Mouse (Mus musculus) CH12.LX (cell line): ENCODE data around the gene Sesn2. TPM values are rescaled to one million over a fixed set of nuclear protein-coding genes. Genes with fewer than 3 reads are reported as not detected.

ENCODE experiments used
- DNase-seq: peaks from one replicate; pipeline ENCODE4 v3.0.0-alpha.2; 2013; ENCODE audit errors: extremely low read depth
- H3K27ac ChIP-seq: 2 replicates; pipeline ENCODE4 v1.5.1; 2012; ENCODE audit warnings: low read depth, mild to moderate bottlenecking, control low read depth, moderate library complexity; ENCODE audit not compliant: insufficient read depth
- H3K27me3 ChIP-seq: replicated peaks from 2 replicates; pipeline ENCODE3; 2012; ENCODE audit warnings: inconsistent platforms
- H3K36me3 ChIP-seq, 2 experiments: replicated peaks in 1 of 2; 2 replicates each; pipeline versions ENCODE3 to v1.6.1; 2012; ENCODE audit warnings: inconsistent platforms in 1 of 2, low read length in 1 of 2, mild to moderate bottlenecking in 1 of 2, mixed read lengths in 1 of 2, moderate library complexity in 1 of 2; ENCODE audit not compliant: control insufficient read depth in 1 of 2, insufficient read depth in 1 of 2
- H3K4me1 ChIP-seq, 2 experiments: 2 replicates each; pipeline ENCODE4 v1.6.1; 2012; ENCODE audit warnings: inconsistent platforms in 1 of 2, moderate library complexity in 1 of 2; ENCODE audit not compliant: insufficient read depth in 2 of 2, control insufficient read depth in 1 of 2
- H3K4me2 ChIP-seq: 2 replicates; pipeline ENCODE4 v1.6.1; 2012; ENCODE audit warnings: low read depth, mild to moderate bottlenecking, control low read depth; ENCODE audit not compliant: poor library complexity, insufficient read depth, severe bottlenecking
- H3K4me3 ChIP-seq, 3 experiments: fragments of 150-350 bp in 1 of 3; sonication (generic) in 1 of 3; replicated peaks in 1 of 3; 2 replicates each; pipeline versions ENCODE3 to v1.5.1; 2011 to 2012; ENCODE audit warnings: low read depth in 2 of 3, low read length in 2 of 3, mild to moderate bottlenecking in 2 of 3, moderate library complexity in 2 of 3, control low read depth in 1 of 3, improper control_type of control experiment in 1 of 3, inconsistent platforms in 1 of 3, mixed read lengths in 1 of 3; ENCODE audit not compliant: poor library complexity in 1 of 3
- H3K79me2 ChIP-seq: replicated peaks from 2 replicates; pipeline ENCODE4 v1.6.1; 2012; ENCODE audit warnings: mild to moderate bottlenecking, moderate library complexity; ENCODE audit not compliant: control insufficient read depth, poor library complexity, insufficient read depth, severe bottlenecking; ENCODE audit errors: extremely low read depth
- H3K9ac ChIP-seq: 2 replicates; pipeline ENCODE4 v1.6.1; 2012; ENCODE audit warnings: low read depth, mild to moderate bottlenecking, control low read depth, moderate library complexity; ENCODE audit not compliant: insufficient read depth
- H3K9me3 ChIP-seq: replicated peaks from 2 replicates; pipeline ENCODE3; 2012; ENCODE audit warnings: low read length, inconsistent platforms, mixed read lengths
- E2F4 ChIP-seq: IDR thresholded peaks from 2 replicates; pipeline ENCODE4 v1.6.1; 2011; ENCODE audit warnings: low read depth, low read length, improper control_type of control experiment; ENCODE audit not compliant: insufficient replicate concordance
- EP300 ChIP-seq: IDR thresholded peaks from 2 replicates; pipeline ENCODE4 v1.6.1; 2011; ENCODE audit warnings: low read length, improper control_type of control experiment
- GABPA ChIP-seq: IDR thresholded peaks from 2 replicates; pipeline ENCODE4 v1.6.1; 2012; ENCODE audit warnings: low read depth, low read length, improper control_type of control experiment, inconsistent platforms; ENCODE audit not compliant: insufficient replicate concordance
- HCFC1 ChIP-seq: IDR thresholded peaks from 2 replicates; pipeline ENCODE4 v1.6.1; 2012; ENCODE audit warnings: low read depth, mild to moderate bottlenecking, inconsistent platforms, low read length, improper control_type of control experiment
- IRF4 ChIP-seq: IDR thresholded peaks from 2 replicates; pipeline ENCODE4 v1.6.1; 2014; ENCODE audit warnings: low read depth, mild to moderate bottlenecking, inconsistent platforms, low read length, improper control_type of control experiment
- JUND ChIP-seq: conservative IDR thresholded peaks from 2 replicates; pipeline ENCODE4 v1.6.1; 2011; ENCODE audit warnings: low read depth, low read length, improper control_type of control experiment
- KAT2A ChIP-seq: IDR thresholded peaks from 2 replicates; pipeline ENCODE4 v1.6.1; 2012; ENCODE audit warnings: low read length, improper control_type of control experiment, inconsistent platforms; ENCODE audit not compliant: insufficient replicate concordance
- MAFK ChIP-seq: IDR thresholded peaks from 2 replicates; pipeline ENCODE4 v1.6.1; 2011; ENCODE audit warnings: low read length, improper control_type of control experiment; ENCODE audit not compliant: insufficient replicate concordance
- MXI1 ChIP-seq: IDR thresholded peaks from 2 replicates; pipeline ENCODE4 v1.6.1; 2011; ENCODE audit warnings: mild to moderate bottlenecking, low read depth, low read length, improper control_type of control experiment
- NELFE ChIP-seq: IDR thresholded peaks from 2 replicates; pipeline ENCODE4 v1.6.1; 2011; ENCODE audit warnings: low read depth, low read length, improper control_type of control experiment
- POLR2A ChIP-seq: IDR thresholded peaks from 2 replicates; pipeline ENCODE4 v1.6.1; 2011; ENCODE audit warnings: low read depth, mild to moderate bottlenecking, improper control_type of control experiment, low read length
- POLR2AphosphoS2 ChIP-seq: IDR thresholded peaks from 2 replicates; pipeline ENCODE4 v1.6.1; 2011; ENCODE audit warnings: low read depth, low read length, improper control_type of control experiment
- SIN3A ChIP-seq: IDR thresholded peaks from 2 replicates; pipeline ENCODE4 v1.6.1; 2012; ENCODE audit warnings: low read length, improper control_type of control experiment, inconsistent platforms
- SMC3 ChIP-seq: IDR thresholded peaks from 2 replicates; pipeline ENCODE4 v1.6.1; 2011; ENCODE audit warnings: low read depth, low read length, improper control_type of control experiment
- TCF12 ChIP-seq: IDR thresholded peaks from 2 replicates; pipeline ENCODE4 v1.6.1; 2014; ENCODE audit warnings: low read depth, mild to moderate bottlenecking, inconsistent platforms, low read length, improper control_type of control experiment
- USF1 ChIP-seq: IDR thresholded peaks from 2 replicates; pipeline ENCODE4 v1.6.1; 2014; ENCODE audit warnings: low read depth, mild to moderate bottlenecking, inconsistent platforms, low read length, improper control_type of control experiment
- USF2 ChIP-seq: conservative IDR thresholded peaks from 2 replicates; pipeline ENCODE4 v1.6.1; 2011; ENCODE audit warnings: low read depth, low read length, improper control_type of control experiment
- ZC3H11A ChIP-seq: IDR thresholded peaks from 2 replicates; pipeline ENCODE4 v1.6.1; 2012; ENCODE audit warnings: low read depth, mild to moderate bottlenecking, inconsistent platforms, low read length, improper control_type of control experiment
- ZKSCAN1 ChIP-seq: IDR thresholded peaks from 2 replicates; pipeline ENCODE4 v1.6.1; 2012; ENCODE audit warnings: low read depth, inconsistent platforms, low read length, improper control_type of control experiment, borderline replicate concordance
- ZMIZ1 ChIP-seq: IDR thresholded peaks from 2 replicates; pipeline ENCODE4 v1.6.1; 2012; ENCODE audit warnings: low read depth, mild to moderate bottlenecking, inconsistent platforms, low read length, improper control_type of control experiment
- dilution Hi-C: fragments of 300-500 bp; cut with MboI; formaldehyde crosslinking; loops from 2 replicates; pipeline ENCODE4 v1.14.3; 2020; ENCODE audit warnings: low sequenced_read_pairs; ENCODE audit not compliant: extremely low pct_unique_long_range_greater_than_20kb, extremely low pct_ligation_motif_present
- in situ Hi-C: fragments of 300-500 bp; cut with MboI; formaldehyde crosslinking; loops from 3 replicates; pipeline ENCODE4 v1.14.3; 2019; ENCODE audit warnings: low sequenced_read_pairs, low pct_ligation_motif_present, low pct_unique_long_range_greater_than_20kb, mixed read lengths
- polyA plus RNA-seq: library from polyadenylated mRNA; unstranded; fragments of >175 nt; gene quantifications from 2 replicates; pipeline ENCODE4 v1.2.1, GENCODE M21; 2012; ENCODE audit warnings: low read depth; ENCODE audit not compliant: insufficient read length
- total RNA-seq, 2 experiments: library from RNA; depleted of rRNA; stranded (reverse); fragments of 300-350 nt in 1 of 2; fragments of >200 nt in 1 of 2; gene quantifications; 2 replicates each; pipeline ENCODE4 v1.2.3; 2012 to 2014

Gene Sesn2
- total and polyA plus RNA-seq, 3 experiments, result 35.6 to 68.1 (median 40.1) TPM

DNA sequence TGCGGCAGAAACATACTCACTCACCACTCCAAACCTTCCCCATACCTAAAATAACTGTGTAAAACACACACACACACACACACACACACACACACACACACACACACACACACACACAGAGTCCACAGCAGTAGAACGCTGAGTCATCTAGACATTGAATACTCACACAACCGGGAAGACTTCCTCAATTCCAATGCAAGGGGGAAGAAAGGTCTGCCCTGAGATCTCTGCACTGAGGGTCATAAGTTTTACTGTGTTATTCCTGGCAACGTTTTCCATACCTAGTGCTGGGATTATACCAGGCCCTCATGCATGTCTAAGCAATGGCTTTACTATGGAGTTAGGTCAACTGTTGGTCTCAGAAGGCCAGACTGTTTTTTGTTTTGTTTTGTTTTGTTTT, 19.0 kb upstream of the Sesn2 start:
- H3K9ac ChIP-seq, result no peak overlapping the region
- in situ Hi-C loops, result no loop called here
- H3K79me2 ChIP-seq, result peaks cover 5% of the 10 kb centered on the region; the same call in 1 of the 2 replicates
- no peak overlapping the region for H3K4me2 ChIP-seq
- H3K9me3 ChIP-seq, result no peaks in the 10 kb centered on the region
- dilution Hi-C loops, result no loop called here
- TF ChIP-seq NELFE (no peak), JUND (no peak), POLR2AphosphoS2 (0 out of 2 replicates have a peak, but pooled peaks have one; percentile 49), ZKSCAN1 (no peak), TCF12 (no peak)
- DNase-seq, result peak; percentile 24
- H3K27ac ChIP-seq, result no peak overlapping the region
- H3K36me3 ChIP-seq, result peaks cover 0 to 24% of the 10 kb centered on the region in 2 experiments
- H3K27me3 ChIP-seq, result no peaks in the 10 kb centered on the region
- peaks cover 4 to 23% of the 10 kb centered on the region in 2 experiments for H3K4me1 ChIP-seq
- H3K4me3 ChIP-seq, result no peak overlapping the region

DNA sequence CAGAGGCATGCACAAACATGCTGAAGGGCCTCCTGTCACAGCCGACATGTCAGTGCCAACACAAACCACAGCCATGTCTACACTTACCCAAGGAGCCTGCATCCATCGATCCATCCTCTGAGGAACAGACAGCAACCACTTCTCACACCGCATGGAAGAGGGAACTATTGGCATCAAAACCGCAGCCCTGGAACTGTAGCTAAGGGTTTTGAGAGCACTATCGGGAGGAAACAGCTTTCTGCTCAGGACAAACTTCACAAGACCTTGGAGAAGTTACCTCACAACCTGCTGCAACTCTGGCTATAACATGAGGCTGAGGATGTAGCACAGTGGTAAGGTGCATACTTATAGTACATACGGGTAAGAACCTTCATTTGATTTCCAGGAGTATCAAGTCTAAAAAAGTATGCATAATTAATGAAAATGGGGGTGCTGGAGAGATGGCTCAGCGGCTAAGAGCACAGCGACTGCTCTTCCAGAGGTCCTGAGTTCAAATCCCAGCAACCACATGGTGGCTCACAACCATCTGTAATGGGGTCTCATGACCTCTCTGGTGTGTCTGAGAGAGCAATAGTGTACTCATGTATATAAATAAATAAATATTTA, 17.7 kb upstream of the Sesn2 start:
- Histone ChIP-seq H3K9me3 (no peaks in the 10 kb centered on the region), H3K9ac (no peak overlapping the region), H3K27ac (no peak overlapping the region), H3K36me3 (peaks cover 0 to 24% of the 10 kb centered on the region in 2 experiments), H3K79me2 (peaks cover 5% of the 10 kb centered on the region; the same call in 1 of the 2 replicates)
- DNase-seq, result no peak
- dilution Hi-C loops, result no loop called here
- no peak for TF ChIP-seq ZC3H11A
- no peak for TF ChIP-seq POLR2A
- TF ChIP-seq E2F4, result no peak
- no peak for TF ChIP-seq KAT2A
- no peak for TF ChIP-seq ZKSCAN1
- TF ChIP-seq MAFK, result no peak
- no peak for TF ChIP-seq USF1
- no peak for TF ChIP-seq GABPA
- no peak for TF ChIP-seq EP300
- TF ChIP-seq SMC3, result no peak
- TF ChIP-seq IRF4, result no peak
- no peak for TF ChIP-seq SIN3A
- TF ChIP-seq MXI1, result no peak
- TF ChIP-seq ZMIZ1, result no peak
- no peak for TF ChIP-seq USF2
- no peak for TF ChIP-seq HCFC1
- TF ChIP-seq, all 38 proteins: peak for 0
- Histone ChIP-seq H3K4me1 (peaks cover 4 to 23% of the 10 kb centered on the region in 2 experiments), H3K4me3 (no peak overlapping the region), H3K27me3 (no peaks in the 10 kb centered on the region), H3K4me2 (no peak overlapping the region)
- in situ Hi-C loops, result no loop called here
